Mouse (Mus musculus) heart, embryonic 11.5 days (tissue): ENCODE results near the gene Ap3m1. TPM values are rescaled to one million over a fixed set of nuclear protein-coding genes. Genes with fewer than 3 reads are reported as not detected.

Experiments
- ATAC-seq: fragments of 200-750 bp; cut with Nextera tagmentation; replicated peaks from 2 replicates; pipeline ENCODE4 v1.8.0; 2017; ENCODE audit warnings: moderate library complexity; ENCODE audit not compliant: insufficient number of reproducible peaks, low FRiP score, low TSS enrichment
- H3K27ac ChIP-seq: fragments of 300-500 bp; sonication (generic); 2 replicates; pipeline ENCODE4 v1.5.1; 2014; ENCODE audit warnings: mild to moderate bottlenecking, low read depth, low read length
- H3K27me3 ChIP-seq: fragments of 300-500 bp; sonication (generic); 2 replicates; pipeline ENCODE4 v1.6.1; 2014; ENCODE audit warnings: mild to moderate bottlenecking, low read length, mixed read lengths; ENCODE audit not compliant: control insufficient read depth, insufficient read depth
- H3K36me3 ChIP-seq: fragments of 300-500 bp; sonication (generic); 2 replicates; pipeline ENCODE4 v1.6.1; 2014; ENCODE audit warnings: mild to moderate bottlenecking, low read length, moderate library complexity, mixed read lengths; ENCODE audit not compliant: control insufficient read depth, insufficient read depth
- H3K4me1 ChIP-seq: fragments of 300-500 bp; sonication (generic); 2 replicates; pipeline ENCODE4 v1.6.1; 2014; ENCODE audit warnings: low read length; ENCODE audit not compliant: control insufficient read depth, insufficient read depth
- H3K4me2 ChIP-seq: fragments of 300-500 bp; sonication (generic); 2 replicates; pipeline ENCODE4 v1.6.1; 2014; ENCODE audit warnings: mild to moderate bottlenecking, moderate library complexity
- H3K4me3 ChIP-seq: fragments of 300-500 bp; sonication (generic); 2 replicates; pipeline ENCODE4 v1.5.1; 2014; ENCODE audit warnings: low read depth, low read length
- H3K9ac ChIP-seq: fragments of 300-500 bp; sonication (generic); 2 replicates; pipeline ENCODE4 v1.6.1; 2014; ENCODE audit warnings: mild to moderate bottlenecking, low read depth, low read length, moderate library complexity
- H3K9me3 ChIP-seq: fragments of 300-500 bp; sonication (generic); replicated peaks from 2 replicates; pipeline ENCODE4 v1.6.1; 2016; ENCODE audit warnings: low read length; ENCODE audit not compliant: control insufficient read depth
- WGBS: fragments of 180-500 bp; shearing (Covaris S2); extraction: QIAGEN DNeasy Blood & Tissue Kit; methylation state at CpG from one replicate; pipeline ENCODE4 v1.1.7; 2014; ENCODE audit not compliant: insufficient replicate concordance; 5-methylcytosine and 5-hydroxymethylcytosine counted together
- polyA plus RNA-seq: library from polyadenylated mRNA; unstranded; fragments of >200 nt; fragmentation: Nextera tagmentation; extraction: Ambion mirVana; gene quantifications from 2 replicates; pipeline ENCODE4 v1.2.1, GENCODE M21; 2014

The Ap3m1 gene
- polyA plus RNA-seq, 1 experiment from 2014 or later: 84.6 TPM

GRCm38 (mm10) chr14:20993067-20993691 lies 59.1 kb downstream of the Ap3m1 start:
- ATAC-seq: no peak
- H3K36me3 ChIP-seq: peaks cover 9% of the 10 kb centered on the region
- H3K4me1 ChIP-seq: no peaks in the 10 kb centered on the region
- no peak overlapping the region for H3K27ac ChIP-seq
- H3K27me3 ChIP-seq: no peaks in the 10 kb centered on the region
- no peak overlapping the region for H3K9ac ChIP-seq
- H3K9me3 ChIP-seq: 0 out of 2 replicates have a peak, but pooled peaks cover 2% of the 10 kb centered on the region
- 51% methylated on average over 3 of the region's 3 CpGs for WGBS
- H3K4me3 ChIP-seq: no peak overlapping the region
- no peak overlapping the region for H3K4me2 ChIP-seq

DNA sequence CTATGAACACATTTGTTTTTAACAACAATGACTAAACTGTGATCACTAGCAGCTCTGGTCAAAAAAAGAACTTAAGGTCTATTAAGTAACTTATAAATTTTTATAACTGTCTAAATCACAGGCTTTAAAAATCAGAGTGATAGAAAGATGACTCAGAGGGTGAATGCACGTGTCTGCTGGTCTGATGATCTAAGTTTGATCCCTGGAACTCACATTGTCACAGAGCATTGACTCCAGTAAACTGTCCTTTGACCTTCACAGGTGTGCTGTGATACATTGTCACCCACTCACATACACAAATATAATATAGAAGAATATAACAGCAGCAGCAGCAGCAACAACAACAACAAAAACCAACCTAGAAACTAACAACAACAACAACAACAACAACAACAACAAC lies 60.8 kb downstream of the Ap3m1 start:
- WGBS: 72% methylated on average over 1 of the region's 1 CpGs
- no peak overlapping the region for H3K9ac ChIP-seq
- H3K4me1 ChIP-seq: no peaks in the 10 kb centered on the region
- no peaks in the 10 kb centered on the region for H3K27me3 ChIP-seq
- H3K27ac ChIP-seq: no peak overlapping the region
- peaks cover 12% of the 10 kb centered on the region for H3K36me3 ChIP-seq
- 0 out of 2 replicates have a peak, but pooled peaks cover 2% of the 10 kb centered on the region for H3K9me3 ChIP-seq
- no peak for ATAC-seq
- no peak overlapping the region for H3K4me3 ChIP-seq
- no peak overlapping the region for H3K4me2 ChIP-seq

DNA sequence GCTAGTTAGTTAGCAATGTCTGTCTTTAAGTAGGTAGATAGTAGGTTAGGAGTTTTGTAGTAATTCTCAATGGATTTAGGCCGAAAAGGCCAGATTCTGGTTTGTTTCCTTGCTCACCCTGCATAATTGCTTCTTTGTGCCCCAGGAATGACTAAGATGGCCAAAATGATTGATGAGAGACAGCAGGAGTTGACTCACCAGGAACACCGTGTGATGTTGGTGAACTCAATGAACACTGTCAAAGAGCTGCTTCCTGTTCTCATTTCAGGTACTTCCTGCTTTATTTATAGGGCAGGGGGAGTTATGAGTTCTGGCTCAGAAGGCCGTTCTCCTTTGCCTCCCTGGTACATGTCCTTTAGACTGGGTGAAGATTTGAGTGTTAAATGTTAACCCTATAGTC lies 66.8 kb downstream of the Ap3m1 start:
- no peaks in the 10 kb centered on the region for H3K9me3 ChIP-seq
- no peak overlapping the region for H3K9ac ChIP-seq
- H3K27ac ChIP-seq: no peak overlapping the region
- H3K27me3 ChIP-seq: no peaks in the 10 kb centered on the region
- no peak overlapping the region for H3K4me2 ChIP-seq
- H3K4me1 ChIP-seq: no peaks in the 10 kb centered on the region
- peaks cover 16% of the 10 kb centered on the region for H3K36me3 ChIP-seq
- H3K4me3 ChIP-seq: no peak overlapping the region
- no peak for ATAC-seq
- 45% methylated on average over 3 of the region's 3 CpGs for WGBS

DNA sequence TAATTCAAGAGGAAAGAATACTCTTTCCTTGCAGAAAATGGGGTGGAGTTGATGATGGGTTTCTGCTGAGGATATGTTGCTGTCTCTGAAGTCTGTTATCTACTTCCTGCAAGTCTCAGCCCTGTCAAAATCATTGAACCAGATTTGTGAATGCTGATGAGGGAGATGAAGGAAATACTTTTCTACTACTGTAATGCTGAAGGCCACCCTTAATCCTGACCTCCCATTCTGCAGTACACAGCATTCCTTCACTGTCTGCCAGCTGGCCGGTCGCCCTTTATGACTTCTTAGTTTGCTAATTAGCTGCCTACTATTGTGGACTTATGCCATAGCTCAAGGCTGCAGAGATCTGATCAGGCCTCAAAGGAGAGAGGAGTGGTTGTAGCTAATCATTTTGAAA lies 68.5 kb downstream of the Ap3m1 start:
- H3K9me3 ChIP-seq: no peaks in the 10 kb centered on the region
- ATAC-seq: no peak
- H3K9ac ChIP-seq: no peak overlapping the region
- no peak overlapping the region for H3K4me2 ChIP-seq
- no peaks in the 10 kb centered on the region for H3K27me3 ChIP-seq
- peaks cover 16% of the 10 kb centered on the region for H3K36me3 ChIP-seq
- WGBS: 71% methylated on average over 2 of the region's 2 CpGs
- no peak overlapping the region for H3K4me3 ChIP-seq
- H3K4me1 ChIP-seq: no peaks in the 10 kb centered on the region
- H3K27ac ChIP-seq: no peak overlapping the region

Other genes starting within 250 kb of the Ap3m1 start
- 0.37 and 0.66 TPM in 2 replicates for gene Plau, start 215.8 kb downstream of the Ap3m1 start, polyA plus RNA-seq
- 78.8 and 101 TPM in 2 replicates for gene Vcl, start 123.1 kb downstream of the Ap3m1 start, polyA plus RNA-seq
- 261 and 271 TPM in 2 replicates for gene Adk, start 66 bp upstream of the Ap3m1 start, polyA plus RNA-seq